Mouse (Mus musculus): ENCODE data around the gene Map2k7.

GRCm38 (mm10) chr8:4237814-4238433 is 616 bp upstream of the Map2k7 start:
- TF ChIP-seq CTCF (IDR thresholded peaks at IDR 0.05; ENCODE audit: extremely low read depth, insufficient read depth, insufficient read length, insufficient replicate concordance) (no peak), POLR2A (IDR thresholded peaks at IDR 0.05; ENCODE audit: low read depth, low read length) (no peak)

Measured in spleen, adult 2 months (tissue).